Mouse (Mus musculus) cortical plate, adult 2 months (tissue): ENCODE measurements around the gene Eef1a2.

Experiments used
- CTCF ChIP-seq: fragments of 200-500 bp; IDR thresholded peaks from 2 replicates; pipeline ENCODE4 v1.5.1; 2011; ENCODE audit warnings: mild to moderate bottlenecking, control low read depth, low read length; ENCODE audit not compliant: insufficient read depth; ENCODE audit errors: extremely low read depth
- POLR2A ChIP-seq: fragments of 200-500 bp; IDR thresholded peaks from 2 replicates; pipeline ENCODE4 v1.6.1; 2011; ENCODE audit warnings: mild to moderate bottlenecking, low read length, control low read depth; ENCODE audit not compliant: insufficient read depth; ENCODE audit errors: extremely low read depth

- TF ChIP-seq CTCF (no peak), POLR2A (no peak)
Observed at GRCm38 (mm10) chr2:181160821-181161220, 4.0 kb upstream of the Eef1a2 start.
